Mouse (Mus musculus) kidney, postnatal 10 days (tissue): ENCODE measurements at regions not wholly inside any gene's neighbourhood (a gene's known extent, or its start where the extent isn't known, plus 50 kb on each side); places are given as distances from the start of the nearest gene placed in this dataset.

ENCODE experiments used
- DNase-seq: peaks from one replicate; pipeline ENCODE4 v3.0.0; 2021; ENCODE audit warnings: mixed read lengths

DNA sequence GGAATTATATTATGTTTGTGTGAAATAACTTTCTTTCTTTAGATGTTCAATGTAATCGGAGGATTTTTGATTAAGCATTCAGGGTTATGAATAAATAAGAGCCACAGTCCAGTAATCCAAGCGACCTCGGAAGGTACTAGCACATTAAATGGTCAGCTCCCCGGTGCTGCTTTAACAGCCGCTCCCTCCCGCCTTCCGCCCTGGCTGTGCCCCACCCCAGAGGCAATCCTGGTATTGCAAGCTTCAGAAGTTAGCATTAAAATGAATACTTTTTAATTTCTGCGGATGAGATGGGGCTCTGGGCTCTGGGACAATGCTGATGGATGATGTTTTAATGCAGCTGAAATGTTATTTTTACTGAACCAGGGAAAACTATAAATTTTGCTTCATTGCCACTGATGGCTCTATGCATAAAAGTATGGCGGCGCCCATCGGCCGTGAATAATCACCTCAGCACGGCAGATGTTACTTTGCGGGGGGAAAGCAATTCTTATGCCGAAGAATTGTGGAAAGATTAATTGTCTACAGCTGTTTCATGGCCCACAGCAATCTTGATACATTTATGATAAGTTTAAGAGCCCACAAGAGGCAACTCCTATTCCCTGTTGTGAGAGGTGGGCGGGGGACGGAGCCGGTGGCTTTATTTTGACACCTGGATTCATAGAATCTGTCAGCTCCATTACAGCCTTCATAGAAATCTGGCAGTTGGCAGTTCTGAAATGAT, 136.5 kb downstream of the Gpat3 start:
- no peak for DNase-seq

- peak; percentile 10 for DNase-seq
Observed at GRCm38 (mm10) chr5:100976736-100977135, 131.2 kb downstream of the Gpat3 start.

- DNase-seq: no peak
Observed at GRCm38 (mm10) chr5:100951210-100951609, 105.7 kb downstream of the Gpat3 start.
